Mouse (Mus musculus) Patski (cell line): ENCODE results near the gene Coq4. TPM values are rescaled to one million over a fixed set of nuclear protein-coding genes. Genes with fewer than 3 reads are reported as not detected.

ENCODE experiments used
- ATAC-seq: fragments of 100-300 bp; one replicate; pipeline ENCODE4 v1.8.0; 2021
- CTCF ChIA-PET: fragments of 350-600 bp; sonication (Branson Sonifier 250); formaldehyde crosslinking; loops from one replicate; lab custom pipeline; 2022; ENCODE audit warnings: inconsistent platforms; lab: Charles Lee
- POLR2A ChIA-PET: fragments of 350-600 bp; sonication (Branson Sonifier 250); formaldehyde crosslinking; loops from one replicate; lab custom pipeline; 2022; ENCODE audit warnings: antibody characterized with exemption, inconsistent platforms; lab: Charles Lee
- DNase-seq: peaks from one replicate; pipeline ENCODE4 v3.0.0-alpha.2; 2011; ENCODE audit warnings: low read depth, low spot score
- H3K27me3 ChIP-seq: fragments of 371-371 bp; one replicate; pipeline ENCODE4 v1.5.1; 2021
- CTCF ChIP-seq: fragments of 100-300 bp; IDR thresholded peaks from one replicate; pipeline ENCODE4 v1.5.1; 2021
- in situ Hi-C: fragments of 300-500 bp; cut with MboI; formaldehyde crosslinking; loops from 3 replicates; pipeline ENCODE4 v1.11.1; 2018; ENCODE audit warnings: low pct_unique_long_range_greater_than_20kb, mixed read lengths
- polyA plus RNA-seq: library from polyadenylated mRNA; unstranded; gene quantifications from one replicate; pipeline ENCODE4 v1.2.3, GENCODE M21; 2021

The Coq4 gene
- 28.7 TPM for polyA plus RNA-seq

GRCm38 (mm10) chr2:29787104-29787917, at the start of gene Coq4:
TSS of gene Coq4 (plus strand) at chr2:29787493.
- CTCF ChIA-PET = no interaction called here
- H3K27me3 ChIP-seq = no peaks in the 10 kb centered on the region
- ATAC-seq (peak; percentile 49), DNase-seq (peak; percentile 80)
- TF ChIP-seq CTCF = no peak
- POLR2A ChIA-PET = no interaction called here
- in situ Hi-C loops = no loop called here

GRCm38 (mm10) chr2:29738799-29739198, 48.5 kb upstream of the Coq4 start:
- no peak for ATAC-seq
- ChIA-PET POLR2A (no interaction called here), CTCF (no interaction called here)
- DNase-seq = no peak
- TF ChIP-seq CTCF = no peak
- in situ Hi-C loops = no loop called here
- H3K27me3 ChIP-seq = no peaks in the 10 kb centered on the region

- DNase-seq = no peak
- TF ChIP-seq CTCF = no peak
- no peaks in the 10 kb centered on the region for H3K27me3 ChIP-seq
- ChIA-PET CTCF (no interaction called here), POLR2A (no interaction called here)
- no peak for ATAC-seq
- in situ Hi-C loops = no loop called here
Observed at GRCm38 (mm10) chr2:29739368-29739767, 47.9 kb upstream of the Coq4 start.

- DNase-seq (no peak), ATAC-seq (no peak)
- CTCF ChIA-PET = no interaction called here
Observed at GRCm38 (mm10) chr2:29741207-29741606, 46.1 kb upstream of the Coq4 start.

GRCm38 (mm10) chr2:29744256-29744655, 43.0 kb upstream of the Coq4 start:
- in situ Hi-C loops = no loop called here
- no peak for TF ChIP-seq CTCF
- ATAC-seq (no peak), DNase-seq (no peak)
- CTCF ChIA-PET = no interaction called here
- H3K27me3 ChIP-seq = no peaks in the 10 kb centered on the region
- POLR2A ChIA-PET = interaction anchor here (0.6 kb wide), 1 partner anchor 184 kb away, joined by 4 read pairs; no protein-coding TSS in a partner anchor

More at GRCm38 (mm10) chr2:29741207-29741606, 46.1 kb upstream of the Coq4 start:
- no peak for TF ChIP-seq CTCF
- in situ Hi-C loops = no loop called here
- no peaks in the 10 kb centered on the region for H3K27me3 ChIP-seq
- POLR2A ChIA-PET = no interaction called here

- CTCF ChIA-PET = interaction anchor here (0.6 kb wide), 1 partner anchor 1809 kb away, joined by 3 read pairs; no protein-coding TSS in a partner anchor
- no peaks in the 10 kb centered on the region for H3K27me3 ChIP-seq
Observed at GRCm38 (mm10) chr2:29747188-29747782, 40.0 kb upstream of the Coq4 start.

GRCm38 (mm10) chr2:29747852-29748251, 39.4 kb upstream of the Coq4 start:
- TF ChIP-seq CTCF = no peak
- CTCF ChIA-PET = interaction anchor here (0.6 kb wide), 1 partner anchor 1809 kb away, joined by 3 read pairs; no protein-coding TSS in a partner anchor
- H3K27me3 ChIP-seq = no peaks in the 10 kb centered on the region
- DNase-seq = no peak
- ATAC-seq = no peak
- in situ Hi-C loops = no loop called here
- POLR2A ChIA-PET = interaction anchor here (0.7 kb wide), 1 partner anchor 36 kb away, joined by 3 read pairs; no protein-coding TSS in a partner anchor

More at GRCm38 (mm10) chr2:29747188-29747782, 40.0 kb upstream of the Coq4 start:
- TF ChIP-seq CTCF = no peak
- ATAC-seq = no peak
- DNase-seq = no peak
- in situ Hi-C loops = no loop called here
- POLR2A ChIA-PET = interaction anchor here (0.7 kb wide), 1 partner anchor 35 kb away, joined by 3 read pairs; no protein-coding TSS in a partner anchor

GRCm38 (mm10) chr2:29748499-29748898, 38.8 kb upstream of the Coq4 start:
- ATAC-seq = no peak
- TF ChIP-seq CTCF = no peak
- no peaks in the 10 kb centered on the region for H3K27me3 ChIP-seq
- CTCF ChIA-PET = interaction anchor here (0.7 kb wide), 1 partner anchor 21 kb away, joined by 3 read pairs; no protein-coding TSS in a partner anchor
- no peak for DNase-seq
- in situ Hi-C loops = no loop called here
- POLR2A ChIA-PET = no interaction called here

GRCm38 (mm10) chr2:29751497-29751896, 35.8 kb upstream of the Coq4 start, which contains the start of gene Gm13420:
TSS of gene Gm13420 (minus strand) at chr2:29751685.
- DNase-seq (no peak), ATAC-seq (peak; percentile 73)
- no peaks in the 10 kb centered on the region for H3K27me3 ChIP-seq
- no peak for TF ChIP-seq CTCF
- in situ Hi-C loops = no loop called here
- CTCF ChIA-PET = interaction anchor here (1.4 kb wide), 1 partner anchor 13 kb away, joined by 9 read pairs; no protein-coding TSS in a partner anchor
- POLR2A ChIA-PET = no interaction called here

GRCm38 (mm10) chr2:29752397-29752796, 34.9 kb upstream of the Coq4 start:
- H3K27me3 ChIP-seq = no peaks in the 10 kb centered on the region
- POLR2A ChIA-PET = no interaction called here

GRCm38 (mm10) chr2:29755693-29756092, 31.6 kb upstream of the Coq4 start:
- TF ChIP-seq CTCF = no peak
- POLR2A ChIA-PET = no interaction called here
- in situ Hi-C loops = no loop called here
- DNase-seq (no peak), ATAC-seq (no peak)
- CTCF ChIA-PET = interaction anchor here (1.1 kb wide), 1 partner anchor 19 kb away, joined by 3 read pairs; no protein-coding TSS in a partner anchor
- no peaks in the 10 kb centered on the region for H3K27me3 ChIP-seq

More at GRCm38 (mm10) chr2:29752397-29752796, 34.9 kb upstream of the Coq4 start:
- no peak for DNase-seq
- ATAC-seq = no peak
- CTCF ChIA-PET = interaction anchor here (1.4 kb wide), 1 partner anchor 12 kb away, joined by 9 read pairs; no protein-coding TSS in a partner anchor
- in situ Hi-C loops = no loop called here
- no peak for TF ChIP-seq CTCF
